Mouse (Mus musculus) heart, adult 8-10 months (tissue): ENCODE data around the gene Fam170b. TPM values are rescaled to one million over a fixed set of nuclear protein-coding genes. Genes with fewer than 3 reads are reported as not detected.

Experiments used
- DNase-seq: peaks from one replicate; pipeline ENCODE4 v3.0.0; 2022; ENCODE audit warnings: low spot score
- total RNA-seq, 4 experiments: library from RNA; stranded (reverse); gene quantifications; 2 replicates each; pipeline ENCODE4 v1.2.4; 2022

The Fam170b gene
- total RNA-seq, 4 experiments from 2014 or later = not detected

- DNase-seq = peak; percentile 66
Measured at GRCm38 (mm10) chr14:32827994-32828650, 5.6 kb upstream of the Fam170b start.

DNA sequence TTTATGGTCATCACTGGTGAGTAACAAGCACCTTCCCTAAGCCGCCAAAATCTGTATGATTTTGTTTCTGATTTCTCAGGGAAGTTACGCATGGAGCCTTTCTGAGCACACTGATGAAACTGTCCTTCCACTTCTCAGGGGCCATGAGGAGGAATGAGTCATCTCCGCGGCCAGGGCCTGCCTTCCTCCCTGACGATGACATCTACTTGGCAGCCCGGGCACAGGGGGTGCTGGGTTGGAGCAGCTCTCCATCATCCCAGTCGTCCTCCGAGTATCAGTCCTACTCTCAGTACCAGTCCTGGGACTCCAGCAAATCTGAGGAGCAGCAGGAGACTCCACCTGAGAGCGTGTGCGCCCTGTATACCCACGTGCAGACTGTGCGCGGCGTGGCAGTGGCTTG, 1.4 kb downstream of the Fam170b start:
- no peak for DNase-seq

DNA sequence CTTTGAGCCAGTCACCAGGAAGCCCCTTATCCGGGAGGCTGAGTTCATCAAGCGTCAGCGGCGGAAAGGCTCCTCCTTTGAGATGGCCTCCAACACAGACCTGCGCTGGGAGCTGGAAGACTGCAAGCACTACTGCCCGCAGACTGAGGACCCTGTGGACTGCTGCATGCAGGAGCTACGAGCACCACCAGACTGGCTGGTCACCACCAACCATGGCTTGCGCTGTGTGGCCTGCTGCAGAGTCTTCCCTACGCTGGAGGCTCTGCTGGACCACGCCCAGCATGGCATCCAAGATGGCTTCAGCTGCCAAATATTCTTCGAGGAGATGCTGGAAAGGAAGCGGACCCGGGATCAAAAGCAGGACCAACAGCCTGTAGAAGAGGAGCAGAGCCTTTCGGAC, 1.8 kb downstream of the Fam170b start:
- DNase-seq = no peak

DNA sequence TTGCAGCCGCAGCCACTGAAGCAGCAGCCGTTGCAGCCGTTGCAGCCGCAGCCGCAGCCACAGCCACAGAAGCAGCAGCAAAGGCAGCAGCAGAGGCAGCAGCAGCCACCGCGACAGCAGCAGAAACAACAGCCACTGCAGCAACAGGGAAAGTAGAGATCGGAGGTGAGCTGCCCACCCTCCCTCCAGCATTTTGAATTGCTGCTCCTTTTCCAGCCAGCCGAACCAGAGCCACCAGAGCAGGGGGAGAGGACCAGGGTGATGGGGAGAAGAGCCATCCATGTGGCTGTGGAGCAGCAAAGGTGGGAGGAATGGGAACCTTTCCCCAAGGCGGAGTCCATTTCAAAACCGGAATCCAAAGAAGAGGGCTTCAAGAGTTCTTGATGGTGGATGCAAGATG, 2.4 kb downstream of the Fam170b start:
- no peak for DNase-seq

DNA sequence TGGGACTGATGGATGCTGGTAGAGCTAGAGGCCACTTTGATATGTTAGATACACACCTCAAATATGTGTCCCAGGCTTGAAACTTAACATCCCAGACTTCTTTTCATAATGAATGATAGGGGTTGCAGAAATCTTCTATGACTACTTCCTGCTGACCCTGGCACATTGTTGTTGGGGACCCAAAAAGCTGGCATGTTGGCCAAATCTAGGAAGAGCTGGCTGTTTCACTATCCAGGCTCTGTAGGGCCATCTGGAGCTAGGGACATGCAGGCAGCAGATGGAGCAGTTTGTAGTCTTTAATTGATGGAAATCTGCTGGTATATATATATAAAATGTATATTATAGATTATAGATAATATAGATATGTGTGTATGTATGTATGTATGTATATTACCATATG, 8.3 kb downstream of the Fam170b start:
- no peak for DNase-seq

DNA sequence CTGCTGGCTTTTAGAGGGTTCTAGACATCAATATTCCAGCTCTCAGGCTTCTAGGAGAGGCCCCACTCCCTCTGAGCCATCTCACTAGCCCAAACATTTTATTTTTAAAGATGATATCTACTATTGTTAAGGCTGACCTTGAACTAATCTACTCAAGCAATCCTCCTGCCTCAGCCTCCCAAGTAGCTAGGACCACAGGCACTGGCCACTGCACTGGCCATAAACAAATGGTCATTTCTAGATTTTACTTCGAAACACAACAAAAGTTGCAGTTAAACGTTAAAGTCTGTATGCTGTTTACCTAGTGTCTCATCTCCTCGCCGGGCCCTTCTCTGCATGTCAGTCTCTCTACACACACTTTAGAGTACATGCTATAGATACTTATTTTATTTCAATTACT, 20.3 kb downstream of the Fam170b start:
- DNase-seq = no peak

DNA sequence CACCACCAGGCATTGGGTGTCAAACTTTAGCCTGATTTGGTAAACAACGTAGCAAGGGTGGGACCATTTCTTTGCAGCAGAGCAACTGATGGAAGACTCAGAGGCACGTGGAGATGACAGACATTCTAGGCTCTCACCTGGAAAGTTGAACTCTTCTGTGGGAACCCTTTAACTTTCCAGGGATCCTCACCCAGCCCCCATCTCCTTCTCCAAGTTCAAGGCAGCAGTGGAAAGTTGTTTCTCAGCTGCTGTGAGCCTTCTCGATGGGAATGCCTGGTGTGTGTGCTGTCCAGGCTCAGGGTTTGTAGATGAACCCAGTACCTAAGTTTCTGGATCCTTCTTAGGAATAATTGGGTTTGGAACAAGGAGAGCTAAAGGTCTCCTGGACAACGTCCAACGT, 22.5 kb downstream of the Fam170b start:
- no peak for DNase-seq

- DNase-seq = peak; percentile 53
Measured at GRCm38 (mm10) chr14:32856681-32857328, 23.0 kb downstream of the Fam170b start, which contains the start of gene Vstm4. Gene Vstm4 (plus strand): TSS chr14:32856756.

DNA sequence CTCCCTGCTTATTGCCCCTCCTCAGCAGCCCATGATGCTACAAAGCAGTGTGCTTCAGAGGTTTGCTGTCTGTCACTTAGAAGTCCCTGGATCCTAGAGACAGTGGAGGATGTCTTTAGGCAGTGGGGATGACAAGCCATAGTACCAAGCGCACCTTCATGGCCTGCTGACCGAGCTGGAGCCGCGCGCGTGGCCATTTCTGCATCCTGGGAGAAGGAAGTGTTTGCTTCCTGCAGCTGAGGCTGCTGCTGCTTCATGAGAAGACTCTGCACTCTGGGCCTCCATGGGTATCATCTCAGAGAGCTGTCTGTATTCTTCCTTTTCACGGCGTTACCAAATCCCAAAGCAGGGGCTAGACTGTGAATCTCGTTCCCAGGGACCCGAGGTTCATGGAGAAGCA, 24.6 kb downstream of the Fam170b start:
- DNase-seq = no peak

GRCm38 (mm10) chr14:32858941-32859510, 25.3 kb downstream of the Fam170b start:
- DNase-seq = no peak

- DNase-seq = no peak
Measured at GRCm38 (mm10) chr14:32859831-32860569, 26.2 kb downstream of the Fam170b start.

DNA sequence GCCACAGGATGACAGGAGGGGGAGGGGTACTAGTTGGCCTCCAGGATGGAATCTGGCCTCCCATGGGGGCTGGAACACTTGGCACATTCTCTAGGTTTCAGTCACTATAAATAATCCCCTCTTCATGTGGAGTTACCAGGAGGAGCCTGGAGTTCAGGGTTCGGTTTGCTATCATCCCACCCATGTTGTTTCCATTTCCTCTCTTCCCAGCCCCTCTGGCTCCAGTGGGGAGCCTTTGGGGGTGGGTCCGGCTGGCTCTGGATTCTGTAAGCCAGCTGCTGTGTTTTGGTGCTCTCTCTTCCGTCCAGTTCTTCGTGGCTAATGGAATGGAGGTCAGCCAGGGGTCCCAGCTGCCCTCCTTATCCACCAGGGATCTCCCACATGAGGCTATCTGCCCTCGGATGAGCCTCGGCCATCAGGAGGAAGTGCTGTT, 27.4 kb downstream of the Fam170b start:
- peak; percentile 50 for DNase-seq

GRCm38 (mm10) chr14:32861656-32862055, 27.9 kb downstream of the Fam170b start:
- DNase-seq = no peak

DNA sequence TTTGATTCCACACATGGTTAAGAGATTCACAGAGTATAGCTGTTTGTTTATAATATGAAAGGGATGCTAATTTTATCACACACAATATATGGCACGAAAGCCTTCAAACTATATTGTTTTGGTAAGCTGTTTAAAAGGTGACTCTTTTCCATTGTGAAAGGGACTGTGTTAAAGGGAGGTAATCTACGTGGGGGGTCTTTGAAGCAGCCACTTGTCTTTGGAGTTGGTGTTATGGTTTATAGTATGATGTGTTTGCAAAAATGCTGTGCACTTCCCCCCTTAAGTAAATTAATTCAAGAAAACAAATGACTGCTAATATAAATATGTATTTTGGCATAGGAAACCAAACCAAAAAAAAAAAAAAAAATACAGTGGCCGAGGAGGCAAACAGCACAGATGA, 31.6 kb downstream of the Fam170b start:
- DNase-seq = no peak

GRCm38 (mm10) chr14:32871963-32872362, 38.2 kb downstream of the Fam170b start:
- DNase-seq = no peak

DNA sequence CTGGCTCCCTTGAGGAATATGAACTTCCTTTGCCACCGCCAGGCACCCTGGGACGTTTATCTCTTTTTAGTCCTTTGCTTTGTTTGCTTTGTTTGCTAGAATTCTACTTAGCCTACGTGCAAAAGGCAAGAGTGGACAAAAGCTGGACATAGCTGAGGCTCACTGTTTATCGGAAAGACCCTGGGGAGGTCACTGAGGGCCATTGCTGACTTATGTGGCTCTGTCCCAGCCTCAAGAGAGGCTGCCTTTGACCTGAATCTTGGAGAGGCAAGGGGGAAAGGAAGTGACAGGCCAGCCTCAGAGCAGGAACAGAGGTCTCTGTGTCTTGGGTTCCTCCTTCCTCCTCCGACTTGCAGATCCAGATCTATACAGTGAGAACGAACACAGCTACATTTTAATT, 43.8 kb downstream of the Fam170b start:
- no peak for DNase-seq

DNA sequence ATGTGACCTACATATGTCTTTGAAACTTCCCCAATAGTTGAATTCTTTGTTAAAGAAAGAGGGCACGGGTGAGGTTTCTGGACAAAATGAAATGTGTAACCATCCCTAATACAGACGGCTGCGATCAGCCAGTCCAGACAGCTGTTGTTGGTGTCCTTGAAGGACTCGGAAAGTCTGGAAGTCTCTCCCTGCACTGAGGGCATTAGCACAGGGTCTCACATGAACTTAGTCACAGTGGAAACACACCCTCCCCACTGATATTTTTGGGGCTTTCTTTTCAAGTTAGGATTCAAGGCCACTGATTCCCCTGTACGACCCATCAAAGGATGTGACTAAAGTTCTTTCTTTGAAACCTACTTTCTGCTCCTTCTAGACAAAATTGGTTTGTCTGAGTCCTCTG, 46.6 kb downstream of the Fam170b start:
- no peak for DNase-seq

GRCm38 (mm10) chr14:32881693-32882092, 47.9 kb downstream of the Fam170b start:
- peak; percentile 56 for DNase-seq
